Mouse (Mus musculus) small intestine, adult 2 months (tissue): ENCODE measurements at regions not wholly inside any gene's neighbourhood (a gene's known extent, or its start where the extent isn't known, plus 50 kb on each side); places are given as distances from the start of the nearest gene placed in this dataset.

ENCODE experiments used
- CTCF ChIP-seq: fragments of 200-500 bp; IDR thresholded peaks from 2 replicates; pipeline ENCODE4 v1.5.1; 2012; ENCODE audit warnings: low read depth, mild to moderate bottlenecking, control low read depth, inconsistent platforms, low read length, moderate library complexity, mixed read lengths; ENCODE audit not compliant: insufficient replicate concordance, insufficient read length; ENCODE audit errors: extremely low read depth
- POLR2A ChIP-seq: fragments of 200-500 bp; IDR thresholded peaks from 2 replicates; pipeline ENCODE4 v1.6.1; 2012; ENCODE audit warnings: low read depth, mild to moderate bottlenecking, control low read depth, inconsistent platforms, low read length, moderate library complexity

- TF ChIP-seq POLR2A = no peak
- TF ChIP-seq CTCF = no peak
These were observed 73.3 kb upstream of the Polg start for GRCm38 (mm10) chr7:79539426-79539825.
